Mouse (Mus musculus) left cerebral cortex, adult 9 months (tissue): ENCODE measurements around the gene Gpc4.

Source experiments
- DNase-seq, 2 experiments: peaks; one replicate each; pipeline ENCODE4 v3.0.0; 2022; ENCODE audit warnings: low spot score in 2 of 2

Gpc4 gene

GRCm38 (mm10) chrX:52145563-52145962, 19.5 kb downstream of the Gpc4 start:
- DNase-seq: no peak

DNA sequence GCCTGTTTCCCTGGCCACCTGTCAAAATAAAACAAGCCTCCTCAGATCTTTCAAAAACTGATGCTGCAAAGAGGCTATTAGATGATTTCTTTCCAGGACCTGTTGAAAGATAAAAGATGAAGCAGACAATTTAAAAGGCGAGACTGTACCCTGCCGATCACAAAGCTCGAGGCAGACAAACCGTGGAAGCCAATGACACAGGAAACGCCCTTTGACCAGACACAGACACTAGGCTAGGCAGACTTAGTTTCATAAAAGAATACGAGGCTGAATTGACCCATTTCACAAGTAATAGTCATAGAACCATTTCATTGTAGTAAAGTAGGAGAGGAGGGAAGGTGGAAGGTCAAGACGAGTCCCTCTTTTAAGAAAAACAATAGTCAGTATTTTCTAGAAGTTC, 20.6 kb downstream of the Gpc4 start:
- no peak for DNase-seq

DNA sequence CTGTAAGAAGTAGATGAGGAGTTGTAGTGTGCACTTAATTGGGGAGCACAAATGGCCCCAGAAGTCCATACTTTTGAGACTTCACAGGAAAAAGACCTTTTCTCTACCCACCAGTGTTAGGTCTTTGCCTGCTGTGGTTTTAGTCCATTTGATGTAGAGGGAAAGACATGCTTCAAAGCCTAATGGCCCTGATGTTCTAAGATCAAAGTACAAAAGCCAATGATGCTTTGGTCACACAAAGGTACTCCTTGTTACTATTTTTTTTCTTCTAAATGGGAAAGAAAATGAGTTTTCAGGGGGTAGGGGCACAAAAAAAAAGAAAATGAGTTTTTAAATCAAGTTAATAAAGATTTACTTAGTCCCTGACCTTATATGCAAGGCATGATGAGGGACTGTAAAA, 24.7 kb downstream of the Gpc4 start:
- DNase-seq: no peak

- no peak for DNase-seq
Observed at GRCm38 (mm10) chrX:52138461-52139075, 26.5 kb downstream of the Gpc4 start.

DNA sequence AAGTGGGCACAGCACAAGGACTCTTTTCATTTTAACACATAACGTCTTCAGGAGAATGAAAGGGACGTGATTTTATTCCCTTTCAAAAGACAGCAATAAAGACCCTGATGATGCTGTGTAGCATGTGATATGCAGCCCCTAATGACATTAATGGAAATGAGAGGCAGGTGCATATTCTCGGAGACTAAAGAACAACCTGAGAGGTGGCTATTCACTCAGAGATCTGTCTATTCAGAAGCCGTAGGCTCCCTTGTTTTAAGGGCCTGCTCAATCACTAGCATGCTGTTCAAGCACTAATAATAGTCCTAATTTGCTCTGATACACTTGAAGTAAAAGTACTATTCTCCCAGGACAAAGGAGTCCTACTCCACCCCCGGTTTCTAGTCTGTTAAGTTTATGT, 27.0 kb downstream of the Gpc4 start:
- no peak for DNase-seq

DNA sequence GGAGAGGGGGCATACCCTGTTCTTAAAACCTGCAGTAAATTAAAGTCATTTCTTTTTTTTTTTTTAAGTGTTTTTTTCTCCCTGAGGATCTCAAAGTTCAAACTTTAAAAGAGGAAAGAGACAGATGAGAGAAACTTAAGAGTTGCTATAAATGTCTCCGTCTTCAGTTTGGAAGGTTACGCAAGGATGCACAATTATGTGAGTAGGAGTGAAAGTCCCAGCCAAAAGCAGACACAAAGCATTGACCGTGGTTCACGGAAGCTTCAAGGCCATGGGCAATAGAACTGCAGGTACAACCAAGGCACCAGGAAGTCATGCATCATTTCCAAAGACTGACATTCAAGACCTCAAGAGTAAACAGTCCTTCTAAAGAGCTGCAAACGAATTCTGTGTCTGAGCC, 28.5 kb downstream of the Gpc4 start:
- no peak for DNase-seq

GRCm38 (mm10) chrX:52129604-52130003, 35.4 kb downstream of the Gpc4 start:
- DNase-seq: no peak

DNA sequence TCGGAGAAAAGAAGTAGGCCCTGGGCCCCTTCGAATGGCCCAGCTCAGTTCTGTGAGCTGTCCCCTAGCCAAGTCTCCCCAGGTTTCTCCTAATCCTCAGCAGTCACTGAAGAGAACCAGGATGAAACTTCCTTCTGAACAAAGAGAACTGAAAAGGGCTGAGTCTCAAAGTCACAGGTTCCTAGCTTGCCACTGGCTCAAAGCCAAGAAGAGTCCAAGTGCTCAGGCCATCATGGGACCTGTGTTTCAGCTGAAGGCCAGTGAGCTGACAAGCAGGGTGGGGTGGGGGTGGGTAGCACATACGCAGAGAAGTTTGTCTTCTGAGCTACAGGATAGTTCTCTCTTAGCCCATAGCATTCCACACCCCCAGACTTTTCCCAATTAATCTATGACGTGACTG, 36.3 kb downstream of the Gpc4 start:
- DNase-seq: no peak

DNA sequence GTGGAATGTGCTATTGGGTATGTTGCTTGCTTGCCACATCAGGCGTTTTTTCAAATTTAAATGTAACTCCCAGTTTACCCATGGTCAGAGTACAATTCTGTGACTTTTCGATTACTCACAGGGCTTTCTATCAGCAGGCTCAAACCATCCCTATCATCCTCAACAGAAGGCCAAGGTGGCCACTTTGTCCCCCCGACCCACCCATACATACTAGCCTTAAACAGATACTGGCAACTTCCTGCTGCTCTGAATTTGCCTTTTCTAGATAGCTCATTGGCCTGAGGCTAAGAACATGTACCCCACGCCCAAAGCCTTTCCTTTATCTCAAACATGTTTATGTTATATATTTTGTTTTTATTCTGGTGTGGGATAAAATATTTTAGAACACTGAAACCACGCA, 51.4 kb downstream of the Gpc4 start:
- DNase-seq: no peak

DNA sequence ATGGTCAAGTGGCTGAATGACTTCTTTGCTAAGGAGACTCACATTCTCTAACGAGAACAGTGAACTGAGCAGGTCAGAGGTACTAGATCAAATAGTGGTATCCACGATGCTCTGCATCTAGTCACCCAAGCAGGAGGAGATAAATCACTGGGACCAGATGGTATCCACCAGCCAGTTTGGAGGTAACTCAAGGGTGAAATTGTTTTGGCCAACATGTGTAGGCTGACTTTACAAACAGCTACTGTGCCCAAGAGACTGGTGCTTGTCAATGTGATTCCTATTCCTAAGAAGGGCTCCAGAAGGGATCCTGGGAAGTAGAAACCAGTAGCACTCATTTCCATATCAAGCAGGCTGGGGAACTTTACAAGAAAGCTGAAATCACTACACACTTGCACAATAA, 55.4 kb downstream of the Gpc4 start:
- no peak for DNase-seq

GRCm38 (mm10) chrX:52108966-52109365, 56.1 kb downstream of the Gpc4 start:
- DNase-seq: no peak

DNA sequence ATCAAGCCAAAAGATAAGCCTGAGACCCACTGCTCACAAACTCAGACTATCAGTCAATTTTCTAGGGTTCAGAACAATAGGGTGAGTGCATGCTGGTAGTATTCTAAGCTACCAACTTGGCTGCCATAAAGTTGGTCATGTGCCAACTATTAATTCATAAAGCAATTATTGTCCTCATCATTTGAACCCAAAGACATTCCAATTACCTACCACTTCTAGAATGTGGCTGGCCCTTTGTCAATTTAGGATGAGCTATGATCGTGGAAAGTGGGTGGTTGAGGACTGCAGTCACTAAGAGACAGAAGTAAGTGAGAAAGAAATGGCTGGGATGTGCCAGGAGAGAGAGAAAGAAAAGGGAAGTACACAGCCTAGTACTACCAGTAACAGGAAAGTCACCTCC, 61.3 kb downstream of the Gpc4 start:
- DNase-seq: no peak

DNA sequence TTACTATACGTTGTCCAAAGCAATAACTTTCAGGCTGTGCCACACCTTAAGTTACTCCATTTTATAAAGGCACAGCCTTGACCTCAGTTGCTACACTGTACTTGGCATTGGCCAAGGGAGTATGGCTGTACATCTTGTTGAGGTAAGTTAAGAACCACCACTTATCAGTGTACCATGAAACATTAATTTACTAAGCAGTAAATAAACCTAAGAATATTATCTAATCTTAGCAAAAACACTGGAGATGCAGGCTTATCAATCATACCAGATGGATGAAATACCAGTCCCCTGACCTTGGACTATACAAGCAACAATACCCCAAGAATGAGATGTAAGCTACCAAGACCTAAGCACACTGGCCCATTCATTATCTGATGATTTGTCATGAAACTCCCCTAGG, 63.1 kb downstream of the Gpc4 start:
- DNase-seq: no peak

DNA sequence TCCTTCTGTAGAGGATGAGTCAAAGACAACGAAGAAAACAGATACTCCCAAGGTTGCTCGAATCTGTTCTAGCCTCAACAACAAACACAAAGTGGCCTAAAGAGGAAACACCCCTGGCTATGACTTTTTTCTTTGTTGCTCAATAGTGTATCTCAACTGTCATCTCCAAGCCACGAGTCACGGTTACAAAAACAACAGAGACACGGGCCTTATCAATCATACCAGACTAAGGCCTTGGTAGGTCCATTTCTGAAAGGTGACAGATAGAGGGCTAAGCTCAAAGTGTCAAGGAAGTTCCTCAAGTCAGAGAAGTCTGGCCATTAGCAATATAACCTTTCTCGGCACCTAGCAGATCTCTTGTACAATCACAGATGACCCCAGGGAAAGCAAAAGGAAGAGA, 63.6 kb downstream of the Gpc4 start:
- no peak for DNase-seq

DNA sequence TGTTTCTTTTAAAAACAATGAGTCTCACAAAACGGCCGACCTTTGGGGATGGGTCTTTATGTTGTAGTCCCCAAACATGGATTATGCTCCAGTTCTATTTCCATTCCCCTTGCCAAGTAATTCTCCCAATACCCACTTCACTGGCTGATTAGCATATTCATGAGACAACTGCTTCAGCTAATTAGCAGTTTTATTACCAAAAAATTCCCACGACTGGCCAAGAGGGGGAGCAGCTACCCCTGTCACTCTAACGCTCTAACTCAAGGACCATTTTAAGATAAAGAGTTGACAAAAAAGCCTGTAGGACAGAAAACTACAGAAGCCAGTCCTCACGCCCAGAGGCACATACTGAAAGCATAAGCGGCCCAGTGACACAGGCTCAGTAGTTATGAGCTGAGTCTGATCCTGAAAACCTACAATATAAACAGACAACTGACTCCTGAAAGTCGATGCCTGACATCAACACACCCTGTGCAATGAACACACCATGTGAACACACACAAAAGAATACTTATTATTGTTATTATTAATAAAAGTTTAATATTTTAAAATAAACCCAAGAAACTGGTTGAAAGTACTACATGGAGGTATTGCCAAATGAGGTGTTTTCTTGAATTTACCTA, 77.2 kb downstream of the Gpc4 start:
- DNase-seq: peak in 1 of 2 experiments; percentile 18

DNA sequence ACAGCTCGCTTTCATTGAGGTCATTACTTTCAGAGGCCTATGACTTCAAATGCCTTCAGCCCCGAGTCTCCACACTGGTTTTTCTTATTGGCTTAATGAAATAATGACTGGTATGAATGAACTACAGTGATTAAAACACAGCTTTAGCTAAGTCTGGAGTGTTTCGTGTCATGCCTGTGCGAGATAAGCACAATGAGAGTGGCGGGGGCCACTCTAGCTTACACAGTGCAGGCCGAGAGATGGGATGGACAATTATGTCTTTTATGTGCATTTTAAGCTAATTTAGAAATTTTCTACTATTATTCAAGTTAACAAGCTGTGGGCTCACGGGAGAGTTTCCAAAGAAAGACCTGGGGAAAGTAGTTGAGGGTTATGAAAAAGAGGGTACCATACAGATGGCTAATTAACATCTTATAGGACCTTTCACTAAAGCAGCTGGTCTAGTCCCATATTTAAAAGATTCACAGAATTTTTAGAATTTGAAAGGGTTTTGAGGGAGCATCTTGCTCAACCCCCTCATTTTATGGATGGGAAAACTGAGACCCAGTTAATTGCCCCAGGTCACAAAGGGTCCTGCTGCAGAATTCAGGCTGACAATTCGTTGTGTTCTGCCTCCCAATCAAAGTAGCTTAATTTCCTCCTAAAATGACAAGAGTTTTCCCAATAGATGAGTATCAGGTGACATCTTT, 78.0 kb downstream of the Gpc4 start:
- DNase-seq: no peak

- no peak for DNase-seq
Observed at GRCm38 (mm10) chrX:52083557-52083956, 81.5 kb downstream of the Gpc4 start.

DNA sequence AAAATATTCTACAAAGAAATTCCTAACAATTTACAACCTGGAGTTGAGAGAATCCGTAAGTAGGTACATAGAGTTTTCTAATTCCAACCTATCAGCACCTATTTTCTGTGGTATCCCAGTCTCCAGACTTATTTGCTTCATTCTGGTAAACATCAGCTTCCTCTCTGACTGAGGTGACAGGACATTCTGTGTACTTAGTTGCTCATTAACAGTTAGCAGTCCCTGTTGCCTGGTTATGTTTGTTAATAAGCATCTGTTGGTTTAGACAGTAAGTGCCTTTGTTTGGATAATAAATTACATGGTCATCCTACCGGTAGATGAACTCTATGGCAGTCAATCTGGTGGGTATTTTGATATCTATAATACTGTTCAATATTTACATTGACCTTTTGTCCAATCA, 92.6 kb downstream of the Gpc4 start:
- no peak for DNase-seq

GRCm38 (mm10) chrX:52053416-52053815, 111.6 kb downstream of the Gpc4 start:
- DNase-seq: no peak

GRCm38 (mm10) chrX:52052011-52052410, 113.0 kb downstream of the Gpc4 start:
- DNase-seq: no peak

GRCm38 (mm10) chrX:52050941-52051340, 114.1 kb downstream of the Gpc4 start:
- no peak for DNase-seq

DNA sequence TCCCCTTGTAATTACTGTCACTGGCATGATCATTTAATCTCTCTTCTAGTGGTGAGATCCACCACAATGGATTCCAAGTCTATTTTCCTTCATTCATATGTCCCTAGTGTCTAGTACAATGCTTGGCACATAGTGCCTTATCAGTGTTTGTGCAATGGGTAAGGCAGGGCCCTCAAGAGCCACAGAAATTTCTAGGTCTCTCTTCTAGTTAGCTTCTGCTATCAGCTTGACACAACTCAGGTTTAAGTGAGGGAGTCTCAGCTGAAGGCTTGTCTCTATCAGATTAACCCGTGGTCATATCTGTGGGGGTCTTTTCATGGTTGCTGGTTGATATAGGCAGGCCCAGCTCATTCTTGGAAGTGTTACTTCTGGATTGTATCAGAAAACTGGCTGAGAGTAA, 125.2 kb downstream of the Gpc4 start:
- no peak for DNase-seq

- no peak for DNase-seq
Observed at GRCm38 (mm10) chrX:52030146-52030545, 134.9 kb downstream of the Gpc4 start.
